Mouse (Mus musculus) spleen, postnatal 4 days (tissue): ENCODE data around the gene Palmd.

Experiments
- DNase-seq, 2 experiments: peaks; one replicate each; pipeline ENCODE4 v3.0.0; 2022; ENCODE audit warnings: low spot score in 2 of 2

The Palmd gene

DNA sequence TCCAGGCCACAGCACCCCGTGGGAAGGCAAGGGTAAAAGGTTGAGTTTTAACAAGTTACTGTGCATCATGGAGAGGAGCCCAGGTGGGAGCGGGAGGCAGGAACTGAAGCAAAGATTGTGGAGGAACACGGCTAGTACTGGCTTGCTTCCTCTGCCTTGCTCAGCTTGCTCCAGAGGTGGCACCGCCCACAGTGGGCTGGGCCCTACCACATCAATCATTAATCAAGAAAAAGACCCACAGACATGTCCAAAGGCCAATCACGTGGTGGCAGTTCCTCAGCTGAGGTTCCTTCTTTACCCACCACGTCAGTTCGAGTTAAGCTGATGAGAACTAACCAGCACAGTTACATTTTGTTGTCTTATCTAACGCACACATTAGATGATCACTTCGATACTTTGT is 75.9 kb downstream of the Palmd start:
- no peak for DNase-seq

DNA sequence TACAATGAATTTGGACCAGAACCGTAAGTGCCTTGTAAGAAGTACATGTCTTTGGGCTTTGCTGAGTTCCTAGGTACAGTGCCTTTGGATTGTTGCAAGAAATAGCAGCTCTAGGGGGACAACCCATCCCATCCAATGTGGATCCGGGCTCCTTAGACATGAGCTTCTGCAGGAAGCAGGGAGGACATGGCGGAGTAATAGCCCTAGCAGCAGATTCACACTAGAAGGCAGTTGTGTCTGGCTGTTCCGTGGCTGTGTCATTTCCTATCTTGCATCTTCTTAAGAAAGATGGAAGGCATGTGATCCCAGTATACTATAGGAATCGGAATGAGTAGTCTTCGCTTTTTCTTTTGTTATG is 76.6 kb downstream of the Palmd start:
- no peak for DNase-seq

DNA sequence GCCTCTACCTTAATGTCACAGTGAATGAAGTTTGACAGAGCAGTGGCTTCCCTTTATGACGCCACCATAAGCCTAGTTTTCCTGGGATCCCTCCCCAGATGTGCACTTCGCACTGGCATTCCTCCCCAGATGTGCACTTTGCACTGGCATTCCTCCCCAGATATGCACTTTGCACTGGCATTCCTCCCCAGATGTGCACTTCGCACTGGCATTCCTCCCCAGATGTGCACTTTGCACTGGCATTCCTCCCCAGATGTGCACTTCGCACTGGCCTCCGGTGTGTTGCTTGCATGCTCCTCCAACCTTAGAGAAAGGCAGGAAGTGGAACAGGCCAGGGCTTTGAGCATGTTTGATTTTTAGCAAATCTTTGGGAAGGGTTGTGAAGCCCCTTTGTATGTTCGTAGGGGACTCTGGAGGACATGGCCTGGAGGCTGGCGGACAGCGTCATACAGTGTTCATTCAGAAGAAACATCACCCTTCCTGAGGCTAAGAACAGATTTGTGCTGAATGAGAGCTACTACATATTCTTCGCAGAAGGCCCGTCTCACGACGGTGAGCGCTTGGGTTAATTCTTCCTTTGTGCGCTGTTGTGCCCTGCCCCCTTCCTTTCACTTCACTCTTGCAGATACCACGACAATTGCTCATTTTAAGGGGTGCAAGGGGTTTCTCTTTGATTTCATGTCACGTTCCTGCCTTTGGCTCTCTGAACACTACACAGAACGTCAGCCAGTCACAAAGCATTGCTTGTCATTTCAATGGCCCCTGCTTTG is 77.2 kb downstream of the Palmd start:
- no peak for DNase-seq

DNA sequence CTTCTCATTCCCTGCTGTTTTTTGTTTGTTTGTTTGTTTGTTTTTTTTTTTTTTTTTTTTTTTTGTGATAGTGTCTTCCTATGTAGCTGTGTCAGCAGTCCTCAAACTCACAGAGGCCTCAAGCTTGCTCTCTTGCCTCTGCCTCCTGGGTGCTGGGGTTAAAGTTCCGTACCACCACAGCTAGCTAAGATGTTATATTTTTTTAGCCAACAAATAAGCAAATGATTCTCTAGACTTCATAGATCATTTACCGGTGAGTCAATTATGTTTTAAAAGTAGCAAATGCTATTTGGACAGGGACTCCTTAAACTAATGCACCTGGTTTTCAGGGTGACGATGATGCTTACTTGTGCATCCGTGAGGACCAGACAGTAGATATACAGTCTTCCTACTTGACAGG is 78.2 kb downstream of the Palmd start:
- no peak for DNase-seq

DNA sequence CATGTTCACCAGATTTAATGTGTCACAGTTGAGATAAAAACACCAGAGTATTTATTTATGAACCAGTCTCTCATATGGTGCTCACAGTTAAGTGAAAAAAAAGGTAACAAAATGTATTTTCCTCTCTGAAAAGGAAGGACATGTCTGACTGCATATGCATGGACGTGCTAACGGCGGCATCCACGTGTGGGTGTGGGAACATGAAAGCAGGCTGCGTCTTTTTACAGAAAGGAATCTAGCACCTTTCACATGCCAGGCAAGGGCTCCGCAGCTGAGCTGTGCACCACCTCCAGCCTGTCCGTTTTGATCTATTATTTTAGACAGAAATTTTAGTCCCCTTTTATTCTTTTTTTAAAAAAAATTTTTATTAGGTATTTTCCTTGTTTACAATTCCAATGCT is 79.4 kb downstream of the Palmd start:
- DNase-seq, result no peak

DNA sequence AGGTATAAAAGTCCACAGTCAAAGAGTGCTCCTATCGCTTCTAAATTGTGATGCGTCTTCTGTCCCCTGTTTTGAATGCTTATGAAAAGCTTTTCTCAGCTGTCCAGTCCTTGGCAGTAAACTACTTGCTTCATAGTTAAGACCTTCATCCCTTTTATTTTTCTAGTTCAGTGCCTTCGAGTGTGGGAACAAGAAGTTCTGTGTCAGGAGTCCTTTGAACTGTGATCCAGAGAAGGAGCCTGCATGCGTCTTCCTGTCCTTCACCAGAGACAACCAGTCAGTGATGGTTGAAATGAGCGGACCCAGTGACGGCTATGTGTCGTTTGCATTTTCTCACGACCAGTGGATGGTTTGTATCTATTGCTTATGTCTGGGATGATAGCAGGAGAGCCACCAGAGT is 83.8 kb downstream of the Palmd start:
- DNase-seq, result no peak

DNA sequence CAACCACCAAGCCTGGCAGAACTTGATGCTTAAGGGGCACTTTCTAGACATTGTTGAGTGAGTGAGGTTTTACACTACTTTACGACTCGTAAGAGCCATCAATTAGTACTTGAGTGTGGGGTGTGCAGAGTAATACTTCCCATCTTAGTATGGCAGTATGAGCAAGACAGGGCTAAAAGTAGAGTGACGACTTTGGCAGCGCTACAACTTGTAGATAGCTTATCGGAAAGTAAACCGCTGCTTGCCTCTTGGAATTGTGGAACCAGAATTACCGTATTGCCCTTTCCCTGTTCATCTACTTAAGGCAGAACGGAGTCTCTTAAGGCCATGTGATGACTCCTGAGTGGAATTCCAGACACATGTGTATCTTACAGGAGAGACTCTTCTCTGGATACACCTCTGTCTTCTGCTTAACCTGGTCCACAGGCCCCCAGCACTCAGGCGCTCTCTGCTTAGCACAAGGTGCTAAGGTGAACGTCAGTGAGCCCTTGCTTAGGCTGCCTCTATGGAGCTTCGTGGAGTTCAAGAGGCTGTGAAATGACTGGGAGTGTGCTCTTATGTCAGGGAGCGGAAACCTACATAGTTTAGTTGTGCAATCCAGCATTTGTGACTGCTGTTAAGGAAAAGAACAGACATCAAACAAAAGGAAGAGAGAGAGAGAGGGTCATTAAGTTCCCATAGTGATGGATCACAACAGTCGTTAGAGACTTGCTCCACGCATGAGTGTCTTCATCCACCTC is 86.4 kb downstream of the Palmd start:
- no peak for DNase-seq

DNA sequence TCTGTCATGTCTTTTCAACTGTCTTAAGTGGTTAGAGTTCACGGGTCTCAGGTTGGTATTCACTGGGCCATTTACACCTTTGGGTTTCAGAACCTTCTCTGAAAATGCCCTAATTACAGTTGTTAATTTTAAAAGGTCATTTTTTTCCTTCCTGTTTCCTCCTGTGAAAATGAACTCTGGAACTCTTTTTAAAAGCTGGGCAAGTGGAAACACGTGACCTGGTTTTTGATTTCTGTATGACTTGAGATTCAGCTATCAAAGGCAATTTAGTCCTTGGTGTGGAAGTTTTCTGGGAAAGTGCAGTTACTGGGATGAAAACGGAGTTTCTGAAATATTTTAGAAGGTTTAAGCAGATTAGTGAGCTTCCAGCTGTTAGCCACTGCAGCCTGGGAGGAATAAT is 98.4 kb downstream of the Palmd start:
- no peak for DNase-seq
